Mouse (Mus musculus): ENCODE measurements at regions not wholly inside any gene's neighbourhood (a gene's known extent, or its start where the extent isn't known, plus 50 kb on each side); places are given as distances from the start of the nearest gene placed in this dataset.
"Not testable (repeated sequence)": the region's sequence is repeated elsewhere in the genome, so short reads cannot be mapped to it uniquely, and the experiment has no call there.

- no peak for DNase-seq (ENCODE audit: low spot score in 2 of 2)
Measured at GRCm38 (mm10) chr9:32940919-32941767, 305.1 kb downstream of the Ets1 start.

GRCm38 (mm10) chr9:32941768-32942030 lies 305.7 kb downstream of the Ets1 start:
- no peak for DNase-seq (ENCODE audit: low spot score in 2 of 2)

- DNase-seq (ENCODE audit: low spot score in 2 of 2) = no peak
Measured at GRCm38 (mm10) chr9:32947221-32947620, 311.2 kb downstream of the Ets1 start.

GRCm38 (mm10) chr9:32949036-32949435 lies 313.0 kb downstream of the Ets1 start:
- DNase-seq (ENCODE audit: low spot score in 2 of 2) = no peak

GRCm38 (mm10) chr9:32958716-32959115 lies 322.7 kb downstream of the Ets1 start:
- no peak for DNase-seq (ENCODE audit: low spot score in 2 of 2)

GRCm38 (mm10) chr9:32959468-32959867 lies 323.4 kb downstream of the Ets1 start:
- not testable (repeated sequence) for DNase-seq (ENCODE audit: low spot score in 2 of 2)

- DNase-seq (ENCODE audit: low spot score in 2 of 2) = no peak
Measured at GRCm38 (mm10) chr9:32962679-32963205, 326.7 kb downstream of the Ets1 start.

- DNase-seq (ENCODE audit: low spot score in 2 of 2) = no peak
Measured at GRCm38 (mm10) chr9:32968446-32968845, 332.4 kb downstream of the Ets1 start.

- DNase-seq (ENCODE audit: low spot score in 2 of 2) = no peak
Measured at GRCm38 (mm10) chr9:32971421-32971820, 335.4 kb downstream of the Ets1 start.

GRCm38 (mm10) chr9:32971926-32972325 lies 335.9 kb downstream of the Ets1 start:
- no peak for DNase-seq (ENCODE audit: low spot score in 2 of 2)

GRCm38 (mm10) chr9:32972431-32973052 lies 336.5 kb downstream of the Ets1 start:
- DNase-seq (ENCODE audit: low spot score in 2 of 2) = no peak

- DNase-seq (ENCODE audit: low spot score in 2 of 2) = no peak
Measured at GRCm38 (mm10) chr9:32977732-32978131, 341.7 kb downstream of the Ets1 start.

GRCm38 (mm10) chr9:32980846-32981245 lies 344.8 kb downstream of the Ets1 start:
- DNase-seq (ENCODE audit: low spot score in 2 of 2) = no peak

- DNase-seq (ENCODE audit: low spot score in 2 of 2) = no peak
Measured at GRCm38 (mm10) chr9:32983182-32983581, 347.2 kb downstream of the Ets1 start.

- no peak for DNase-seq (ENCODE audit: low spot score in 2 of 2)
Measured at GRCm38 (mm10) chr9:32986836-32987673, 351.0 kb downstream of the Ets1 start.

- DNase-seq (ENCODE audit: low spot score in 2 of 2) = no peak
Measured at GRCm38 (mm10) chr9:32989006-32989405, 353.0 kb downstream of the Ets1 start.

GRCm38 (mm10) chr9:32998323-32998722 lies 362.3 kb downstream of the Ets1 start:
- DNase-seq (ENCODE audit: low spot score in 2 of 2) = no peak

- no peak for DNase-seq (ENCODE audit: low spot score in 2 of 2)
Measured at GRCm38 (mm10) chr9:33000691-33001164, 364.7 kb downstream of the Ets1 start.

- no peak for DNase-seq (ENCODE audit: low spot score in 2 of 2)
Measured at GRCm38 (mm10) chr9:33001165-33001949, 365.3 kb downstream of the Ets1 start.

- DNase-seq (ENCODE audit: low spot score in 2 of 2) = no peak
Measured at GRCm38 (mm10) chr9:33003880-33004279, 367.9 kb downstream of the Ets1 start.

GRCm38 (mm10) chr9:33004536-33004935 lies 368.5 kb downstream of the Ets1 start:
- no peak for DNase-seq (ENCODE audit: low spot score in 2 of 2)

Measured in left cerebral cortex, adult 9 months (tissue).